Mouse (Mus musculus): ENCODE data around the gene Depdc7. TPM values are rescaled to one million over a fixed set of nuclear protein-coding genes. Genes with fewer than 3 reads are reported as not detected.

Gene Depdc7
- total and polyA plus RNA-seq, 3 experiments, result 0.21 to 2.0 (median 1.6) TPM

DNA sequence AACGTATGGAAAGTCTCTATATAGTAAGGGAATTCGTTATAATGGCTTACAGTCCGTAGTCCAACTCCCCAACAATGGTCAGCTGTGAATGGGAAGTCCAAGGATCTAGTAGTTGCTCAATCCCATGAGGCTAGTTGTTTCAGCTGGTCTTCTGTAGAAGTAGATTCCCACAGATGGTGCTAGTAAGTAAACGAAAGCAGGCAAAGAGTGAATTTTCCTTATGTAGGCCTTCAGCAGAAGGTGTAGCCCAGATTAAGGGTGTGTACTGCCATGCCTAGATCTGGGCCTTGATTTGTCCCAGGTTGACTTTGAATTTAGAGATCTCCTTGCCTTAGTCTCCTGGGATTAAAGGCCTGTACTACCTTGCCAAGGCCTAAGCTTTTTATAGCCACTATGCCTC lies 26.4 kb downstream of the Depdc7 start, which contains the start of gene Pin1rt1:
Gene Pin1rt1 (minus strand): TSS at position 101 of the 400 bp plus-strand sequence.
- no peak for DNase-seq

DNA sequence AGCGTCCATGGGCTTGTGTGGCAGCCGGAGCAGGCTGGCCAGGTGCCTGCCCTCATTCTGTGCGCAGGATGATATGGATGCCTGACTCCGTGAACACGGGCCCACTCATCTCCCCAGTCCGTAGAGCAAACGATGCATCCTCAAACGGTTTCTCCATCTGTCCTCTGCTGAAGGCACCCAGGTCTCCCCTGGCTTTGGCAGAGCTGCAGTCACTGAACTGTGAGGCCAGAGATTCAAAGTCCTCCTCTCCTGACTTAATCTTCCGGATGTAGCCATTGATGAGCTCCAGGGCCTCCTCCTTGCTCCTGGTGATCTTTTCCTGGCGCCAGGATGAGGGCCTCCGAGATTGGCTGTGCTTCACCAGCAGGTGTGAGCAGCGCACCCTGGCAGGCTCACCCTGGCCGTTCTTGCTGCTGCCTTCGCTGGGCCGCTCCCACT lies 28.4 kb downstream of the Depdc7 start:
- DNase-seq, result no peak

DNA sequence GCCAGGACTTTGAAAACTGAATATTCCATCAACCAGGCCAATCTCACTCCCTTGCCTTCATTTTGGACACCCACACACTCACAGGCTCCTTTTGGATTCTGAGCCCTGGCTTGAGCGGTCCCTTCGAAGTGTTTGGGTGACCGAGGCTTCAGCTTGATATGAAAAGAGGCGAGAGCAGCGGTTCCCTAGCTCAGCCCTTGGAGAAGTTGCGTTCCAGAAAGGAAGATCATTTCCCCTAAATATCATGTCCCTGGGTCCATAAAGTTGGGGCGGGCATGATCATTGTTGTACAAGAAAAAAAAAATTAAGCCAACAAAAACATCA lies 30.2 kb downstream of the Depdc7 start:
- no peak for DNase-seq

DNA sequence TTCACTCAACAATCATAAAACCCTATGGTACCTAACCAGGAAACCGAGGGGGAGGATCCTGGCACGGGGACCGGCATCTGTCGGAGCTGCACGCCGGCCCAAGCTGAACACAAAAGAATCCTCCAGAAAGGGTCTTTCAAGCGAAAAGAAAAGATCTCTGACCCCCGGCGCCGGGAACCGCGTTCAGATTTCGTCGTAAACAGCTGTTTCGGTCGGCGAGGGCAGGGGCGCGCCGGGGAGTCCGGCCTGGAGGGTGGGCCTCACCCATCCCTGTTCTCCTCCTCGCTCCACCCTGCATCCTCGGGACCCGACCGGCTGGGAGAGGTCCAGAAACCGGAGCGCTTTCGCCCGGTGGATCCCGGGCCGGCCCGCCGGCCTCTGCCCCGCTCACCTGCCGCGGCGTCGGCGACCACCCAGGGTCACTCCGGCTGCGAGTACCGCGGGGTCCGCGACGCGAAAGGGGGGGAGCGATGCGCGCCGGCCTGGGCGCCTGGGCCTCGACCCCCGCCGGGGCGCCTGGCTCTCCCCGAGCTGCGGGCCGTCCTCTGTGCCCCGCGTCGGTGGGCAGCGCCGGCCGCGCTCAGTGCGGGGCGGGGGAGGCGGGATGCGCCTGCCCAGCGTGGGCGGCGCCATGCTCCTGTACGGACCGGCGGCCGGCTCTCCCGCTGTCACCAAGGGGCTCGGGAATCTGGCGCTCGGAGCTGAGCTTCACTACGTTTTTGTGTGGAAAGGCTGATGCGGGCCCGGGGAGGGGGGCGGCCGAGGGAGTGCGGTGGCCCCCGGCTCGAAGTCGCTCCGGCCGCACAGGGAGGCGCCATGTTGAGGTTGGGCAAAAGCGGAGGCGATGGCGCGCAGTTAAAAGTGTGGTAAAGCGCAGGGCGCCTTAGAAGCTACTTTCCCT lies 30.8 kb downstream of the Depdc7 start, which contains the start of gene Tcp11l1:
Gene Tcp11l1 (minus strand): TSS at position 585 of the 901 bp plus-strand sequence.
- DNase-seq, result peak; percentile 82

DNA sequence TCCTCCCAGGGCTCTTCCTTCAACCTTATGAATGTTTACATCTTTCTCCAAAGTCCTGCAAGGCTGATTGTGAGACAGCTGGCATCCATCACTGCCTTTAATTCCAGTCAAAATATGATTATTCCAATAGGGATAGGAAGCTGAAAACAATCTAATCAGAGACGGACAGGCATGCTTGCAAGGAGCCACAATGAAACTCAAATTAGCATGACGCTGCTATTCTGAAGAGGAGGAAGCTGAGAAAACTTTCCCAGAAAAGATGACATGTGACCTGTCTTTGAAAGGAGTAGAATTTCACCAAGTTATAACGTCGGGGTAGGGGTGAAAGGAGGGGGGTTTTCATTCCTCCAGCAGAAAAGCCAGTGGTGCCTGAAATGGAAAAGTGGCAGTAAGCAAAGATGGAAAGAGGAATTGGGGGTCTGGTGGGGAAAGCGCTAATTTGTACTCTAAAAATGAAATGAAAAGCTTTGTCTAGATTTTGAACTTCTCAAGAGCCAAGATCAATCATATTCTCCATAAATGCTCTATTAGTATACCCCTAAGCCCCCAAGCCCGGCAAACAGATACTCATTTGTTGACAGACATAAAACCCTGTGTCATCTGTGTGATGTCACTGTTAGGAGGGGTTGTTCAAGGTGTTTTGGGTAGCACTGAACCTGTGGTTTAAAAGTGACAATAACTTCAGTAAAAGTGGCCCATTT lies 31.9 kb downstream of the Depdc7 start:
- no peak for DNase-seq

DNA sequence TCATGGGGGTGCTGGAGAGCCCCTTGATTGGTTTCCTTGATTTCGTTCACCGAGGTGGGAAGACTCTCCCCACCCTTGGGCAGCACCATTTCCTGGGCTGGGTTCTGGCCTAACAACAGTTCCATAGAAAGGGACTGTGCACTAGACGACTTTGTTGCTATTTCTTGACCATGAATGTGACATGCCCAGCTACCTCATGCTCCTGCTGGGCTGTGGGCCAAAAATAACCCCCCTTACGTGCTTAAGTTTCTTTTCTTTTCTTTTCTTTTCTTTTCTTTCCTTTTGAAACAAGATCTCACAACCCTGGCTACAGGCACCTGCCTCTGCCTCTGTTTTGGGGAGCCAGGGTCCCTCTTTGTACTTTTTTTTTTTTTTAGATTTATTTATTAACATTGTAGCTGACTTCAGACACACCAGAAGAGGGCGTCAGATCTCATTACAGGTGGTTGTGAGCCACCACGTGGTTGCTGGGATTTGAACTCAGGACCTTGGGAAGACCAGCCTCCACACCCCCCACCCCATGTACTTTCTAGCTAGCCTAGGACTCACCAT lies 32.8 kb downstream of the Depdc7 start:
- DNase-seq, result no peak

DNA sequence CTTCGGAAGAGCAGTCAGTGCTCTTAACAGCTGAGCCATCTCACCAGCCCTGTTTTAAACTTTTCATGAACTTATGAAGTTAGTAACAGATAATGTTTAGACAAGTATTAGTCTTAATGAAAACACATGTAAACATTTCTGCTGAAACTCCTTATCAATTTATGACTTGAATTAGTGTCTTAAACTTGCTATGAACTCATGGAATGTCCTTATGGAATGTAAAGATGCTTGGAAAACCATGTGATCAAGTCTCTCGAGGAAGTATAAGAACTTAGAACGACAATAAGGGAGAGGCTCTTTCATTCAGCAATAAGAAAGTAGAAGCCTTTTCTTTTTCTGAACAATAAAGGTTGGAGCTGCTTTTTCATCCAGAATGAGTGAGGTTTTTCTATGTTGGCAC lies 38.3 kb downstream of the Depdc7 start:
- no peak for DNase-seq

DNA sequence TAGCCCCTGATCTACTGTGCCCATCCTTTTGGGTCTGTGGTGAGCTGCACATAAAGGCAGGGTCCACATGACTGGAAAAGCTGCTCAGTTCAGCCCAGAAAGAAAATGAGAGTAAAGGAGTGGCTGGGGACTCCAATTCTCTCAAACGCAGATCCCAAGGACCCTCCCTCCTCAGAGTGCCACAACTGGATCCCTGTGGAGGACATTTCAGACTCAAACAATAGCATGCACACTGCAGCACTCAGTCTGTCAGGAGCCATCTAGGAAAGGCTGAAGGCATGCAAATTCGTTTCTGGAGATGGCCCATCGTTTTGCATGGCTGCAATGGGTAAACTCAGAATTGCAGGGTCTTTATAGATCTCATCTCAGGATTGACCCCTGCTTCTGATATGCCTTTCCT lies 39.5 kb downstream of the Depdc7 start:
- no peak for DNase-seq

DNA sequence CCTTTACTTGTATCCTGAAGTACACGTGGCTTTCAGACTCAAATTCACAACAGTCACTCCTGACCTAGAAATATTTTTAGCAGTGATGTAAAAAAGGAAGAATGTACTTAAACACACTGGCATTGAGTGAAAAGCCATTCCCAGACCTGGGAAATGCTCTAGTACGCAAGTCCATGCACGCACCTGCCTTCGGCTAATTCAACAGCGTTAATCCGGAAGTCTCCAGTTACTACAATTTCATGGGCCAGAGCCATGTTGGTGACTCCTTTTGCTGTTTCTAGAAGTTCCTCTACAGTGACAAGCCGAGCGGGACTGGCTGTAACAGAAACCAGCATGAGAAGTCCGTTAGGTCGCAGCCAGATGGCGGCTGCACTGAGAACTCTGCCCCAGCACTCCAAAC lies 43.0 kb downstream of the Depdc7 start:
- no peak for DNase-seq

DNA sequence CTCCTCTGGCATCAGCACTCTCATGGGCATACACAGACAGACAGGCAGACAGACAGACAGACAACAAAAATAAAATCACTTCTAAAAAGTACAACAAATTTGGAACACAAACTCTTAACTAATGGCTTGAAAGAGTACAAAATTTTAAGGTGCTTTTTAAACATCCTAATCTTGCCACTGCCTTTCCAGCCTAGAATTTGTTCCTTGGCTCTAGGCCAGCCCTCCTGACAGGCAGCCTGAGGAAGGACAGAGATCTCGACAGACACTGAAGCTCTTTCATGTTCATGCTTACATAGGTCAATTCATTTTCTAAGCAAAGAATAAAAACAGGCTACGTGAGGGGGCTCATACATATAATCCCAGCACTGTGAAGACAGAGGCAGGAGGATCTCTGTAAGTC lies 50.1 kb downstream of the Depdc7 start:
- DNase-seq, result peak; percentile 33

DNA sequence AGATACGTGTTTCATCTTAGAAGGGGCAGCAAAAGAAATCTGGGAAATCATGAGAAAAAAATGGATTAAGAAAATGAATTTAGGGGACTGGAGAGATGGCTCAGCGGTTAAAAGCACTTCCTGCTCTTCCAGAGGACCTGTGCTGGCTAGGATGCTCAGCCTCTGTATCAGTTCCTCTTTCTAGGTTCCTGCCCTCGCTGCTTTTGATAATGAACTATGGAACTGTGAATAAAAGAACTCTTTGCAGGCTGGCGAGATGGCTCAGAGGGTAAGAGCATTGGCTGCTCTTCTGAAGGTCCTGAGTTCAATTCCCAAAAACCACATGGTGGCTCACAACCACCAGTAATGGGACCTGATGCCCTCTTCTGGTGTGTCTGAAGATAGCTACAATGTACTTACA lies 52.0 kb downstream of the Depdc7 start:
- no peak for DNase-seq

DNA sequence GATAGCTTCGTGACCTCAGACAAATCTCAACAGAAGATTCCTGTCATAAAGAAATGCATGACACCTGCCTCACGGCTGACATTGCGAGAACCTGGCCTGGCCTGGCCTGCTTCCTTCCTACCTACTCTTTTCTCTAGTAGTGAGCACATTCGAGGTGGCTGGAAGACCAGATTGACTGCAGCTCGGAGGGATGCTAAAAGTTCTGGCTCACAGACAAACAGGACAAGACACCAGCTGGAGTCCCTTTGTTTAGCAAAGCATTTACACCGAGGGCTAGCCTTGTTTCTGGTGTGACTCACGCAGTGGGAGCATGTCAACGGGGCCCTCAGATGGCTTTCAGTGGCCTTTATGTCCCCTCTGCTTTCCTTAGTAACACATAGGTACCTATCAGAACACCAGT lies 54.0 kb downstream of the Depdc7 start:
- no peak for DNase-seq

DNA sequence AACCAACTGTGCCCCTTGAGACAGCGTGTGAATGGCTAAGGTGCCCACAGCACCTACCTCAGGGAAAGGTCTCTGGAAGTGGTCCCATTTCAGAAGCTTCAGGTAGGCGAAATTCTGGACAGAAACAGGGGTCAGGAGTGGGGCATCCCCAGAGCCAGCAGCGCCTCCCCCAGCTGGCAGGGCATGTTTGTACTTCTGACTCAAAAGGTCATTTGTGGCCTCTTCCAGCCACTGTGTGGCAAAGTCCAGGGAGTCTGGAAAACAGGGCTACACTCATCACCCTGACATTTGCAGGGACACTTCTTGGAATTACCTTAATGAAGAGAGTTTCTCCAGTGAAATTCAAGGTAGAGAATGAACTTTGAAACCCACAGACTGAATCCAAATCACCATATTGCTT lies 54.4 kb downstream of the Depdc7 start:
- DNase-seq, result no peak

DNA sequence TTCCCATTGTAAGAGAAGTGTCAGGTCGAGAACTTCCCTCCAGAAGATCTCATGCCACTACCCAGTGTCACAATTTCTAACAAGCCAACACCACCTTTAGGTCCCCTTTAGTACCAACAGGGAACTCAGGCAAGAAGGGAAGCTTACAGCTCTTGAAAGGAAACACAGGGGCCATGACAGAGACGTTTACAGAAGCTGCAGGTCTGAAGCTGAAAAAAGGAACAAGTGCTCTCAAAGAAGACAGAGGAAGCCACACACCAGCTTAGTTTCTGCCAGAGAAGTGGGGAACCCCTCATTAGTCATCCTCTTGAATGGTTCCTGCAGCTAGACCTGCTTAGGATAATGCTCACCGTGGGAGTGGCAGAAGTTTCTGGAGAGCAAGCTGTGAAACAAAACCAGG lies 55.4 kb downstream of the Depdc7 start:
- DNase-seq, result no peak

DNA sequence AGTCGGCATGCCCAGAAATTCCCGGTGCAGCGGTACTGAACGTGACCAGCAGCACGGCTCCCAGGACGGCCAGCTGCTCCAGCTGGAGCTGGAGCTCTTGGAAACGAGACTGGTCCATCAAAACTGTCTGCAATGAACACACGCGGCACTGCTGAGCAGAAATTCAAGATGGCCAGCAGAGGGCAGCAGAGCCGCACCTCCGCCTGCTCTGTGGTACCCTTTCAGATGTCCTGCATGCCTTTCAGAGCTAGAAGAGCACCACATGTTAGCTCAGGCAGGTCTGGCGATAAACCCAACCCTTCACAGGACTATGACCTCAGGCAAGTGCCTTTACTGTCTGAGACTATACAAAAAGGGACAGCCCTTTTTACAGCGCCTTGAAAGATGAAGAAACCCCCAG lies 57.3 kb downstream of the Depdc7 start:
- DNase-seq, result peak; percentile 74

DNA sequence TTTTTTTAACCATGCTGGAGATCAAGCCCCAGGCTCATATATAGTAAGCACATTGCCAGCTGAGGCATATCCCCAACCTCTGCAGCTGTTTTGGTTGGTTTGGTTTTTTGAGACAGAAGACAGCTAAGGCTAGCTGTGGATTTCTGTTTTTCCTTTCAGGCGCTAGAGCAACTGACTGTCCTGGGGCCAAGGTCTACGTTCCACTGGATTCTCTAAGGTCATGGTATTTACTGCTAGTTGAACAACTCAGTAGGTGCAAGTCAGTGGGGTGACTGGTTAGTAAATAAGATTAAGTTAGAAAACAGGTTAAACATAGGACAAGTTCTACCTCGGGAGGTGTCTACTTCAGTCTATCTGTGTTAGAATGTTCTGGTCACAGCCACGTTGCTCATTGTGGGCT lies 57.9 kb downstream of the Depdc7 start:
- no peak for DNase-seq

DNA sequence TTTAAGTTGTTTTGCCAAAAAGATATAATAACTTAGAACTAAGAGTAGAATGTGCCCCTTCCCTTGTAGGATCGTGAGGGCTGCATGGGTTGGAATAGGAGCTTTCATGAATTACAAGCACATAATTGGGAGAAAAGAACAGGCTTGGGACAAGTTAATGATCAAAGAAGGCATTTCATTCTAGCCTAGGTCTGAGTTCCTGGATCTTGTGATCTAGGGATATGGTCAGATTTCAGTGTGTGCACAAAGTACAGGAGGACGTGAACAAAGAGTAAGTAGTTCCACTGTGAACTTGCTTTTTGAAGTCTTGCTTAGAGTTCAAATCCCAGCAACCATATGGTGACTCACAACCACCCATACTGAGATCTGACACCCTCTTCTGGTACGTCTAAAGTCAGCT lies 65.4 kb downstream of the Depdc7 start:
- DNase-seq, result no peak

Other genes starting within 250 kb of the Depdc7 start
- gene Hipk3, start 248.4 kb downstream of the Depdc7 start, total RNA-seq (2021), result 100 to 1,000 TPM; 116 to 136 TPM
- 28.8 and 30.6 TPM in 2 replicates for gene Hipk3, start 248.4 kb downstream of the Depdc7 start, polyA plus RNA-seq (2012; rRNA removed)
- gene Cstf3, start 152.4 kb downstream of the Depdc7 start, total RNA-seq (2021), result 10 to 100 TPM; 29.7 to 49.6 TPM
- 2.9 and 3.9 TPM in 2 replicates for gene Cstf3, start 152.4 kb downstream of the Depdc7 start, polyA plus RNA-seq (2012; rRNA removed)
- 10 to 100 TPM in 1 of 2 experiments, 1 to 10 TPM in 1; 7.8 to 17.1 TPM for gene Tcp11l1, start 30.7 kb downstream of the Depdc7 start, total RNA-seq (2021)
- 9.0 and 11.1 TPM in 2 replicates for gene Tcp11l1, start 30.7 kb downstream of the Depdc7 start, polyA plus RNA-seq (2012; rRNA removed)
- gene Pin1rt1, start 26.5 kb downstream of the Depdc7 start, total RNA-seq (2021), result not detected
- gene Pin1rt1, start 26.5 kb downstream of the Depdc7 start, polyA plus RNA-seq (2012; rRNA removed), result not detected in 2 replicates
- 10 to 100 TPM; 19.1 to 29.0 TPM for gene Qser1, start 73.9 kb upstream of the Depdc7 start, total RNA-seq (2021)
- 3.0 and 3.6 TPM in 2 replicates for gene Qser1, start 73.9 kb upstream of the Depdc7 start, polyA plus RNA-seq (2012; rRNA removed)
- 1 to 10 TPM; 4.1 to 9.6 TPM for gene Prrg4, start 107.0 kb upstream of the Depdc7 start, total RNA-seq (2021)
- gene Prrg4, start 107.0 kb upstream of the Depdc7 start, polyA plus RNA-seq (2012; rRNA removed), result 1.1 and 1.3 TPM in 2 replicates
- 1 to 10 TPM; 5.3 to 6.9 TPM for gene Ccdc73, start 124.9 kb upstream of the Depdc7 start, total RNA-seq (2021)
- gene Ccdc73, start 124.9 kb upstream of the Depdc7 start, polyA plus RNA-seq (2012; rRNA removed), result 0.49 and 1.2 TPM in 2 replicates